Mouse (Mus musculus) layer of hippocampus, adult 8-10 months (tissue): Measurements from ENCODE around the gene Nfia. TPM values are rescaled to one million over a fixed set of nuclear protein-coding genes. Genes with fewer than 3 reads are reported as not detected.

Experiments
- DNase-seq, 2 experiments: peaks; one replicate each; pipeline ENCODE4 v3.0.0; 2022; ENCODE audit warnings: low spot score in 2 of 2
- total RNA-seq, 4 experiments: library from RNA; stranded (reverse); gene quantifications; 2 replicates each; pipeline ENCODE4 v1.2.4; 2022

Gene Nfia
- total RNA-seq, 4 experiments from 2014 or later: 94.9 to 110 (median 97.8) TPM

- DNase-seq: no peak
These were observed 169.1 kb downstream of the Nfia start for GRCm38 (mm10) chr4:97941616-97942015.

- DNase-seq: no peak
These were observed 171.8 kb downstream of the Nfia start for GRCm38 (mm10) chr4:97944309-97944708.

- DNase-seq: no peak
These were observed 174.9 kb downstream of the Nfia start for GRCm38 (mm10) chr4:97947484-97947883.

GRCm38 (mm10) chr4:97948250-97948649 is 175.7 kb downstream of the Nfia start:
- no peak for DNase-seq

- peak in 1 of 2 experiments; percentile 42 for DNase-seq
These were observed 178.0 kb downstream of the Nfia start for GRCm38 (mm10) chr4:97950341-97951071.

- DNase-seq: peak in 1 of 2 experiments; percentile 25
These were observed 181.4 kb downstream of the Nfia start for GRCm38 (mm10) chr4:97953886-97954285.

- DNase-seq: no peak
These were observed 185.6 kb downstream of the Nfia start for GRCm38 (mm10) chr4:97958121-97958520.

- DNase-seq: no peak
These were observed 190.3 kb downstream of the Nfia start for GRCm38 (mm10) chr4:97962856-97963255.

GRCm38 (mm10) chr4:97963951-97964350 is 191.4 kb downstream of the Nfia start:
- no peak for DNase-seq

- no peak for DNase-seq
These were observed 196.3 kb downstream of the Nfia start for GRCm38 (mm10) chr4:97968786-97969348.

GRCm38 (mm10) chr4:97973064-97973463 is 200.5 kb downstream of the Nfia start:
- no peak for DNase-seq

- DNase-seq: no peak
These were observed 201.5 kb downstream of the Nfia start for GRCm38 (mm10) chr4:97974037-97974436.

GRCm38 (mm10) chr4:97976891-97977290 is 204.4 kb downstream of the Nfia start:
- no peak for DNase-seq

- DNase-seq: no peak
These were observed 211.8 kb downstream of the Nfia start for GRCm38 (mm10) chr4:97984361-97984760.

- DNase-seq: no peak
These were observed 213.7 kb downstream of the Nfia start for GRCm38 (mm10) chr4:97986056-97986734.

GRCm38 (mm10) chr4:97986735-97987075 is 214.2 kb downstream of the Nfia start:
- no peak for DNase-seq

- no peak for DNase-seq
These were observed 216.2 kb downstream of the Nfia start for GRCm38 (mm10) chr4:97988703-97989102.

GRCm38 (mm10) chr4:97990431-97990830 is 217.9 kb downstream of the Nfia start:
- DNase-seq: no peak

GRCm38 (mm10) chr4:97991395-97991794 is 218.9 kb downstream of the Nfia start:
- no peak for DNase-seq

- DNase-seq: no peak
These were observed 219.3 kb downstream of the Nfia start for GRCm38 (mm10) chr4:97991880-97992279.

GRCm38 (mm10) chr4:97995911-97996712 is 223.6 kb downstream of the Nfia start:
- no peak for DNase-seq
